Mouse (Mus musculus): ENCODE data around the gene S1pr5. TPM values are rescaled to one million over a fixed set of nuclear protein-coding genes. Genes with fewer than 3 reads are reported as not detected.

Gene S1pr5
- polyA plus RNA-seq, 1 experiment: not detected

DNA sequence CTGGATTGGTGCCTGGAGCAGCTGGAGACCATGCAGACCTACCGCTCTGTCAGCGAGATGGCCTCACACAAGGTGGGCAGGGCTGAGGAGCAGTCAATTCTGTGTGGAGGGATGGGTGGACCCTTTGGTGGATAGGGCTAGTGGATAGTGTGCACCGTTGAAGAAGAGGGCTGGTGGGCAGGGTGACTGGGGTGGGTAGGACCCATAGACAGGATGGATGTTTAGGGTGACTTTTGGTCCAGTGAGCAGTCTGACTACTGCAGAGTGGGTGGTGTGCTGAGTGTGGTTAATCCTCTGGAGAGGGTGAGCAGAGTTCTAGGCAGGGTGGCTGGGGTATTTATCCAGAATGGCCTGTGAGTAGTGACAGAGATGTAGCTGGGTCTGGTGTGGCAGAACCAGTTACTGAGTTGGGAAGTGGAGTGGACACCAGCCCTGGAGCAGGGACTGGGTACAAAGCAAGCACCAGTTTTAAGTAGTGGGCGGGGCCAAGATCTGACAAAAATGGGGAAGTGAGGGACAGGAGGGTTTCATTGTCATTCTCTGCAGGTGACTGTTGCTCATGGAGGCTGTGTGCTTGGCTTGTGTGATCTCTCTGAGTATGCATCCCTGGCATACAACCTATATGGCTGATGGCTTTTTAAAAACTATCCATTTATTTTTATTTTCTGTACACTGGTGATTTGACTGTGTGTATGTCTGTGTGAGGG is 53.3 kb downstream of the S1pr5 start:
- Histone ChIP-seq H3K27ac (ENCODE audit: insufficient read depth, low read depth, low read length) (no peak overlapping the region), H3K4me3 (ENCODE audit: insufficient read depth, low read length) (no peak overlapping the region), H3K4me1 (ENCODE audit: control insufficient read depth, insufficient read depth, low read length) (peaks cover 15% of the 10 kb centered on the region)
- TF ChIP-seq POLR2A (IDR thresholded peaks at IDR 0.05; ENCODE audit: borderline replicate concordance, low read depth, low read length): no peak
- no peak for TF ChIP-seq CTCF (IDR thresholded peaks at IDR 0.05; ENCODE audit: low read depth, low read length)

DNA sequence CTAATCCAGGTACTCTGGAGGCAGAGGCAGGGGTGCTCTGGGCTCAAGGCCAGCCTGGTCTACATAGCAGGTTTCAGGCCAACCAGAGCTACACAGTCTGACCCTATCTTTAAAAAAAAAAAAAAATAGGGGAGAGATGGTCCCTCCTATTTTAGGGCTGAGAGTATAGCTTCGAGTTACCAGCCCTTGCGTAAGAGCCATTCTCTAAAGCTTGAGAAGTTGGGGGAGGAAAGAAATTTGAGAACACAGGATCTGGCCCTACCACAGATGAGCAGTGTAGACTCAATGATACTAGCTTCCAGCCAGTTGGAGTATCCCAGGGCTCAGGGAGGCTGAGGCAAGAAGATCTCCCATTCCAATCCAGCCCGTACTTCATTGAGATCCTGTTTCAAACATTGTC is 54.5 kb downstream of the S1pr5 start:
- Histone ChIP-seq H3K4me3 (ENCODE audit: insufficient read depth, low read length) (no peak overlapping the region), H3K27ac (ENCODE audit: insufficient read depth, low read depth, low read length) (no peak overlapping the region), H3K4me1 (ENCODE audit: control insufficient read depth, insufficient read depth, low read length) (peaks cover 15% of the 10 kb centered on the region)
- TF ChIP-seq POLR2A (IDR thresholded peaks at IDR 0.05; ENCODE audit: borderline replicate concordance, low read depth, low read length): no peak
- TF ChIP-seq CTCF (IDR thresholded peaks at IDR 0.05; ENCODE audit: low read depth, low read length): no peak

Other genes with a start within 250 kb of the S1pr5 start
- gene Mrpl4, start 245.7 kb downstream of the S1pr5 start, polyA plus RNA-seq (2012; ENCODE audit: insufficient read depth, insufficient read length, missing spikeins): 52.7 and 61.3 TPM in 2 replicates
- 67.4 and 79.0 TPM in 2 replicates for gene Icam1, start 232.5 kb downstream of the S1pr5 start, polyA plus RNA-seq (2012; ENCODE audit: insufficient read depth, insufficient read length, missing spikeins)
- not detected in 2 replicates for gene Icam4, start 219.1 kb downstream of the S1pr5 start, polyA plus RNA-seq (2012; ENCODE audit: insufficient read depth, insufficient read length, missing spikeins)
- 0.31 TPM in 1 of 2 replicates, not detected in the other for gene Icam5, start 216.4 kb downstream of the S1pr5 start, polyA plus RNA-seq (2012; ENCODE audit: insufficient read depth, insufficient read length, missing spikeins)
- gene Zglp1, start 181.3 kb downstream of the S1pr5 start, polyA plus RNA-seq (2012; ENCODE audit: insufficient read depth, insufficient read length, missing spikeins): not detected in 2 replicates
- not detected in 2 replicates for gene Gm49373, start 175.3 kb downstream of the S1pr5 start, polyA plus RNA-seq (2012; ENCODE audit: insufficient read depth, insufficient read length, missing spikeins)
- gene Fdx1l, start 174.8 kb downstream of the S1pr5 start, polyA plus RNA-seq (2012; ENCODE audit: insufficient read depth, insufficient read length, missing spikeins): 24.8 and 32.1 TPM in 2 replicates
- gene Gm38431, start 156.4 kb downstream of the S1pr5 start, polyA plus RNA-seq (2012; ENCODE audit: insufficient read depth, insufficient read length, missing spikeins): 0.56 and 1.3 TPM in 2 replicates
- 31.2 and 35.4 TPM in 2 replicates for gene Raver1, start 156.4 kb downstream of the S1pr5 start, polyA plus RNA-seq (2012; ENCODE audit: insufficient read depth, insufficient read length, missing spikeins)
- 46.3 and 47.1 TPM in 2 replicates for gene Tyk2, start 117.2 kb downstream of the S1pr5 start, polyA plus RNA-seq (2012; ENCODE audit: insufficient read depth, insufficient read length, missing spikeins)
- 104 and 110 TPM in 2 replicates for gene Cdc37, start 98.5 kb downstream of the S1pr5 start, polyA plus RNA-seq (2012; ENCODE audit: insufficient read depth, insufficient read length, missing spikeins)
- gene Pde4a, start 82.7 kb downstream of the S1pr5 start, polyA plus RNA-seq (2012; ENCODE audit: insufficient read depth, insufficient read length, missing spikeins): 13.2 and 14.2 TPM in 2 replicates
- 34.9 and 36.4 TPM in 2 replicates for gene Keap1, start 9.1 kb downstream of the S1pr5 start, polyA plus RNA-seq (2012; ENCODE audit: insufficient read depth, insufficient read length, missing spikeins)
- gene Atg4d, start 16.9 kb upstream of the S1pr5 start, polyA plus RNA-seq (2012; ENCODE audit: insufficient read depth, insufficient read length, missing spikeins): 10.8 and 11.8 TPM in 2 replicates
- 26.4 and 28.6 TPM in 2 replicates for gene Kri1, start 39.5 kb upstream of the S1pr5 start, polyA plus RNA-seq (2012; ENCODE audit: insufficient read depth, insufficient read length, missing spikeins)
- gene Cdkn2d, start 43.0 kb upstream of the S1pr5 start, polyA plus RNA-seq (2012; ENCODE audit: insufficient read depth, insufficient read length, missing spikeins): 33.1 and 33.7 TPM in 2 replicates
- gene Ap1m2, start 63.9 kb upstream of the S1pr5 start, polyA plus RNA-seq (2012; ENCODE audit: insufficient read depth, insufficient read length, missing spikeins): not detected in 2 replicates
- gene Slc44a2, start 72.3 kb upstream of the S1pr5 start, polyA plus RNA-seq (2012; ENCODE audit: insufficient read depth, insufficient read length, missing spikeins): 48.8 and 55.0 TPM in 2 replicates
- gene Ilf3, start 119.4 kb upstream of the S1pr5 start, polyA plus RNA-seq (2012; ENCODE audit: insufficient read depth, insufficient read length, missing spikeins): 33.3 and 42.9 TPM in 2 replicates
- gene Qtrt1, start 163.4 kb upstream of the S1pr5 start, polyA plus RNA-seq (2012; ENCODE audit: insufficient read depth, insufficient read length, missing spikeins): 9.9 and 14.9 TPM in 2 replicates
- 118 and 129 TPM in 2 replicates for gene Dnm2, start 176.5 kb upstream of the S1pr5 start, polyA plus RNA-seq (2012; ENCODE audit: insufficient read depth, insufficient read length, missing spikeins)

All from bone marrow macrophage, adult 2 months (primary cell).